Mouse (Mus musculus): Measurements from ENCODE around the gene Igsf21.

DNA sequence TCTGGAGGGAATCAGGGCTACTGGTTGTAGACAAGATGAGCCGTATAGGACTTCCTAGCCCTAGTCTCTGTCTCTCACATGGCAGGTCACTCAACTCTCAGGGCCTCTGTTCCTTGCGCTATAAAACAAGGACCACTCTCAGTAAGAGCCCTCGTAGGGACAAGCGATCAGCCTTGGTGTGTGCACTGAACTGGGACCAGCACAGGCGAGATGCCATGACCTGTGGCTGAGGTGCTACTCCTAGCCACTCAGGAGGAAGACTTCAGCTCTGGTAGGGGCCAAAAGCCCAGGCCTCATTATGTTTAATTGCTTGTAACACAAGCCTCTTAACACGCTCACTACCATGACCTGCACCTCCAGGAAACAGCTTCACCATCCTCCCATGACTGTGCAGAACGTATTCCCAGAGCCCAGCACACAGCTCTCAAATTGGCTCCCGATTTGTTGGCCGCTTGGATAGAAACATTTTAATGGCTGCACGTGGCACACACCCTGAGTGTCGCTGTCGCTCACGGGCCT lies 183.4 kb downstream of the Igsf21 start:
- TF ChIP-seq CTCF (IDR thresholded peaks at IDR 0.05; ENCODE audit: low read depth, low read length) = no peak
- TF ChIP-seq POLR2A (IDR thresholded peaks at IDR 0.05; ENCODE audit: extremely low read depth, insufficient read depth, low read length) = no peak
